Mouse (Mus musculus) midbrain, embryonic 14.5 days (tissue): ENCODE results near the gene Ncam1. TPM values are rescaled to one million over a fixed set of nuclear protein-coding genes. Genes with fewer than 3 reads are reported as not detected.

Experiments
- ATAC-seq: fragments of 200-750 bp; cut with Nextera tagmentation; 2 replicates; pipeline ENCODE4 v1.8.0; 2017; ENCODE audit warnings: moderate number of reproducible peaks, moderate library complexity; ENCODE audit not compliant: low FRiP score, low TSS enrichment
- DNase-seq: peaks from one replicate; pipeline ENCODE4 v3.0.0-alpha.2; 2015
- H3K27ac ChIP-seq: fragments of 300-500 bp; sonication (generic); replicated peaks from 2 replicates; pipeline ENCODE4 v1.5.1; 2014; ENCODE audit warnings: mild to moderate bottlenecking, low read depth, low read length, moderate library complexity
- H3K27me3 ChIP-seq: fragments of 300-500 bp; sonication (generic); 2 replicates; pipeline ENCODE4 v1.6.1; 2014; ENCODE audit warnings: low read length, control low read depth, mixed read lengths; ENCODE audit not compliant: control insufficient read depth, insufficient read depth
- H3K36me3 ChIP-seq: fragments of 300-500 bp; sonication (generic); 2 replicates; pipeline ENCODE4 v1.6.1; 2014; ENCODE audit warnings: low read length, control low read depth; ENCODE audit not compliant: control insufficient read depth, insufficient read depth
- H3K4me1 ChIP-seq: fragments of 300-500 bp; sonication (generic); 2 replicates; pipeline ENCODE4 v1.6.1; 2014; ENCODE audit warnings: mild to moderate bottlenecking, antibody characterized with exemption, low read length, control low read depth; ENCODE audit not compliant: control insufficient read depth, insufficient read depth
- H3K4me2 ChIP-seq: fragments of 300-500 bp; sonication (generic); 2 replicates; pipeline ENCODE4 v1.6.1; 2014; ENCODE audit warnings: mild to moderate bottlenecking, low read length, moderate library complexity
- H3K4me3 ChIP-seq: fragments of 300-500 bp; sonication (generic); replicated peaks from 2 replicates; pipeline ENCODE4 v1.5.1; 2014; ENCODE audit warnings: low read depth, low read length
- H3K9ac ChIP-seq: fragments of 300-500 bp; sonication (generic); replicated peaks from 2 replicates; pipeline ENCODE4 v1.6.1; 2014; ENCODE audit warnings: mild to moderate bottlenecking, low read length, moderate library complexity
- H3K9me3 ChIP-seq: fragments of 300-500 bp; sonication (generic); 2 replicates; pipeline ENCODE4 v1.6.1; 2016; ENCODE audit warnings: low read length, control low read depth, mixed read lengths; ENCODE audit not compliant: control insufficient read depth
- WGBS: fragments of 180-500 bp; shearing (Covaris S2); extraction: QIAGEN DNeasy Blood & Tissue Kit; methylation state at CpG from one replicate; pipeline ENCODE4 v1.1.7; 2014; 5-methylcytosine and 5-hydroxymethylcytosine counted together
- polyA plus RNA-seq: library from polyadenylated mRNA; unstranded; fragments of >200 nt; fragmentation: Nextera tagmentation; extraction: Ambion mirVana; gene quantifications from 2 replicates; pipeline ENCODE4 v1.2.1, GENCODE M21; 2014

Gene Ncam1
- polyA plus RNA-seq, 1 experiment from 2014 or later: 389 TPM

- no peaks in the 10 kb centered on the region for H3K36me3 ChIP-seq
- H3K4me2 ChIP-seq: no peak overlapping the region
- H3K27ac ChIP-seq: no peak overlapping the region
- no peak overlapping the region for H3K4me3 ChIP-seq
- H3K4me1 ChIP-seq: peaks cover 12% of the 10 kb centered on the region
- H3K9me3 ChIP-seq: no peaks in the 10 kb centered on the region
- H3K9ac ChIP-seq: no peak overlapping the region
- H3K27me3 ChIP-seq: no peaks in the 10 kb centered on the region
- no peak for DNase-seq
- ATAC-seq: no peak
- WGBS: 82% methylated on average over 7 of the region's 7 CpGs
Measured at GRCm38 (mm10) chr9:49681848-49682469, 116.8 kb downstream of the Ncam1 start.

GRCm38 (mm10) chr9:49679270-49679669 lies 119.5 kb downstream of the Ncam1 start:
- peaks cover 12% of the 10 kb centered on the region; the same call in 1 of the 2 replicates for H3K4me1 ChIP-seq
- no peak overlapping the region for H3K27ac ChIP-seq
- no peak for ATAC-seq
- no peaks in the 10 kb centered on the region for H3K27me3 ChIP-seq
- H3K36me3 ChIP-seq: no peaks in the 10 kb centered on the region
- H3K9ac ChIP-seq: no peak overlapping the region
- H3K4me3 ChIP-seq: no peak overlapping the region
- H3K4me2 ChIP-seq: no peak overlapping the region
- DNase-seq: no peak
- no peaks in the 10 kb centered on the region for H3K9me3 ChIP-seq
- WGBS: 57% methylated on average over 3 of the region's 3 CpGs

GRCm38 (mm10) chr9:49675696-49676465 lies 122.8 kb downstream of the Ncam1 start:
- DNase-seq (no peak), ATAC-seq (no peak)
- no peak overlapping the region for H3K4me2 ChIP-seq
- H3K36me3 ChIP-seq: no peaks in the 10 kb centered on the region
- H3K9me3 ChIP-seq: no peaks in the 10 kb centered on the region
- 70% methylated on average over 9 of the region's 9 CpGs for WGBS
- H3K27me3 ChIP-seq: no peaks in the 10 kb centered on the region
- no peak overlapping the region for H3K4me3 ChIP-seq
- no peak overlapping the region for H3K27ac ChIP-seq
- peaks cover 25% of the 10 kb centered on the region for H3K4me1 ChIP-seq
- H3K9ac ChIP-seq: no peak overlapping the region

- ATAC-seq (no peak), DNase-seq (no peak)
- Histone ChIP-seq H3K27ac (peak overlapping the region; percentile 39; the same call in 1 of the 2 replicates), H3K4me3 (no peak overlapping the region), H3K4me2 (no peak overlapping the region), H3K36me3 (no peaks in the 10 kb centered on the region; the same call in 1 of the 2 replicates), H3K9ac (no peak overlapping the region), H3K27me3 (no peaks in the 10 kb centered on the region), H3K4me1 (peaks cover 25% of the 10 kb centered on the region), H3K9me3 (no peaks in the 10 kb centered on the region)
- 22% methylated on average over 6 of the region's 6 CpGs for WGBS
Measured at GRCm38 (mm10) chr9:49672646-49673199, 126.0 kb downstream of the Ncam1 start.

- Histone ChIP-seq H3K4me2 (no peak overlapping the region), H3K36me3 (no peaks in the 10 kb centered on the region; the same call in 1 of the 2 replicates), H3K9me3 (peaks cover 4% of the 10 kb centered on the region; the same call in 1 of the 2 replicates), H3K4me3 (no peak overlapping the region), H3K4me1 (peaks cover under 1% of the 10 kb centered on the region; the same call in 1 of the 2 replicates), H3K9ac (no peak overlapping the region), H3K27me3 (no peaks in the 10 kb centered on the region), H3K27ac (no peak overlapping the region)
- no peak for DNase-seq
- no peak for ATAC-seq
Measured at GRCm38 (mm10) chr9:49667066-49667465, 131.7 kb downstream of the Ncam1 start.

- H3K4me2 ChIP-seq: no peak overlapping the region
- H3K27ac ChIP-seq: no peak overlapping the region
- no peak overlapping the region for H3K4me3 ChIP-seq
- ATAC-seq (no peak), DNase-seq (no peak)
- 67% methylated on average over 5 of the region's 5 CpGs for WGBS
- H3K9me3 ChIP-seq: peaks cover 4% of the 10 kb centered on the region; the same call in 1 of the 2 replicates
- H3K27me3 ChIP-seq: no peaks in the 10 kb centered on the region
- H3K36me3 ChIP-seq: no peaks in the 10 kb centered on the region; the same call in 1 of the 2 replicates
- H3K9ac ChIP-seq: no peak overlapping the region
- H3K4me1 ChIP-seq: peaks cover 4% of the 10 kb centered on the region; the same call in 1 of the 2 replicates
Measured at GRCm38 (mm10) chr9:49665361-49665760, 133.4 kb downstream of the Ncam1 start.

GRCm38 (mm10) chr9:49663927-49664320 lies 134.8 kb downstream of the Ncam1 start:
- WGBS: 96% methylated on average over 8 of the region's 8 CpGs
- Histone ChIP-seq H3K4me1 (peaks cover 8% of the 10 kb centered on the region; the same call in 1 of the 2 replicates), H3K9me3 (peaks cover 4% of the 10 kb centered on the region; the same call in 1 of the 2 replicates), H3K36me3 (no peaks in the 10 kb centered on the region), H3K4me2 (no peak overlapping the region), H3K27ac (no peak overlapping the region), H3K27me3 (no peaks in the 10 kb centered on the region), H3K9ac (no peak overlapping the region), H3K4me3 (no peak overlapping the region)
- ATAC-seq: no peak
- no peak for DNase-seq

GRCm38 (mm10) chr9:49662958-49663926 lies 135.5 kb downstream of the Ncam1 start:
- H3K4me1 ChIP-seq: peaks cover 8% of the 10 kb centered on the region; the same call in 1 of the 2 replicates
- H3K9ac ChIP-seq: no peak overlapping the region
- H3K27me3 ChIP-seq: no peaks in the 10 kb centered on the region
- ATAC-seq (no peak), DNase-seq (no peak)
- 79% methylated on average over 8 of the region's 8 CpGs for WGBS
- H3K9me3 ChIP-seq: peaks cover 4% of the 10 kb centered on the region; the same call in 1 of the 2 replicates
- 0 out of 2 replicates have a peak overlapping the region, but pooled peaks have one; percentile 13 for H3K27ac ChIP-seq
- no peak overlapping the region for H3K4me3 ChIP-seq
- no peak overlapping the region for H3K4me2 ChIP-seq
- no peaks in the 10 kb centered on the region for H3K36me3 ChIP-seq
